Mouse (Mus musculus): ENCODE results near the gene Bid.

- TF ChIP-seq GATA1 (IDR thresholded peaks at IDR 0.05; ENCODE audit: low read length) = no peak
- TF ChIP-seq TAL1 (IDR thresholded peaks at IDR 0.05; ENCODE audit: low read length) = no peak
Observed at GRCm38 (mm10) chr6:120930450-120931306, 14.0 kb upstream of the Bid start.
